Mouse (Mus musculus): Measurements from ENCODE around the gene Nfyc.

GRCm38 (mm10) chr4:120747243-120747792 lies 84.1 kb downstream of the Nfyc start:
- TF ChIP-seq CTCF (IDR thresholded peaks at IDR 0.05; ENCODE audit: extremely low read depth, insufficient read depth, insufficient read length, insufficient replicate concordance) (no peak), POLR2A (IDR thresholded peaks at IDR 0.05; ENCODE audit: low read depth, low read length) (no peak)
